Mouse (Mus musculus): ENCODE measurements around the gene Ttll7.

DNA sequence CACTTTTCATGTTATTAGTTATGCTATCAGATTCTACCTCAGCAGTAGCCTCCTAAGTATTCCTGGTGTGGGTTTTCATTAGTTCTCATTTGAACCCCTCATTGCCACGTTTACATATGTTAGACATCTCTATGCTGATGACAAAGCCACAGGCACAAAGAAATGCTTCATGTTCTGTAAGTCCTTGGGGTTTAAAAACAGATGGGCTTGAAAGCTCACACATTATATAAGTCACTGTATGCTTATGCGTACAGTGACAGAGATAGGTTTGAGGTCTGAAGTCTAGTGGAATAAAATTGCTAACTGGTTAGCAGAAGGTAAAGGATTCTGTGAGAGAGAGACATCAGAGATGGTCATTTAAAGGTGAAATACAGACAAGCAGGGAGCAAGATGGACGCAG lies 149.4 kb downstream of the Ttll7 start:
- no peak for TF ChIP-seq CTCF (IDR thresholded peaks at IDR 0.05; ENCODE audit: low read depth)
- no peak for TF ChIP-seq EP300 (IDR thresholded peaks at IDR 0.05; ENCODE audit: low read depth)

All from liver, embryonic 14.5 days (tissue).